Mouse (Mus musculus): ENCODE data around the gene Mgat4b.

Gene Mgat4b

GRCm38 (mm10) chr11:50200613-50201012 is 10.1 kb upstream of the Mgat4b start:
- no peak for DNase-seq (ENCODE audit: low read depth, low spot score)

- no peak for DNase-seq (ENCODE audit: low read depth, low spot score)
These were observed 9.1 kb upstream of the Mgat4b start for GRCm38 (mm10) chr11:50201590-50201989.

- DNase-seq (ENCODE audit: low read depth, low spot score): no peak
These were observed 7.3 kb upstream of the Mgat4b start for GRCm38 (mm10) chr11:50203302-50203827.

- no peak for DNase-seq (ENCODE audit: low read depth, low spot score)
These were observed 5.3 kb upstream of the Mgat4b start for GRCm38 (mm10) chr11:50205434-50205833.

GRCm38 (mm10) chr11:50206037-50206436 is 4.7 kb upstream of the Mgat4b start:
- no peak for DNase-seq (ENCODE audit: low read depth, low spot score)

GRCm38 (mm10) chr11:50207344-50207743 is 3.3 kb upstream of the Mgat4b start:
- DNase-seq (ENCODE audit: low read depth, low spot score): no peak

GRCm38 (mm10) chr11:50208039-50208438 is 2.7 kb upstream of the Mgat4b start:
- DNase-seq (ENCODE audit: low read depth, low spot score): no peak

- peak; percentile 69 for DNase-seq (ENCODE audit: low read depth, low spot score)
These were observed 587 bp upstream of the Mgat4b start for GRCm38 (mm10) chr11:50210101-50210504.

- DNase-seq (ENCODE audit: low read depth, low spot score): no peak
These were observed 801 bp downstream of the Mgat4b start for GRCm38 (mm10) chr11:50211322-50212059.

- no peak for DNase-seq (ENCODE audit: low read depth, low spot score)
These were observed 1.5 kb downstream of the Mgat4b start for GRCm38 (mm10) chr11:50212060-50212739.

- DNase-seq (ENCODE audit: low read depth, low spot score): no peak
These were observed 2.4 kb downstream of the Mgat4b start for GRCm38 (mm10) chr11:50212848-50213758.

- DNase-seq (ENCODE audit: low read depth, low spot score): no peak
These were observed 3.9 kb downstream of the Mgat4b start for GRCm38 (mm10) chr11:50214631-50215030.

- no peak for DNase-seq (ENCODE audit: low read depth, low spot score)
These were observed 4.9 kb downstream of the Mgat4b start for GRCm38 (mm10) chr11:50215633-50216032.

GRCm38 (mm10) chr11:50216724-50217366 is 6.2 kb downstream of the Mgat4b start:
- no peak for DNase-seq (ENCODE audit: low read depth, low spot score)

- DNase-seq (ENCODE audit: low read depth, low spot score): no peak
These were observed 7.1 kb downstream of the Mgat4b start for GRCm38 (mm10) chr11:50217811-50218210.

GRCm38 (mm10) chr11:50219833-50220232 is 9.1 kb downstream of the Mgat4b start:
- no peak for DNase-seq (ENCODE audit: low read depth, low spot score)

GRCm38 (mm10) chr11:50222559-50223276 is 12.0 kb downstream of the Mgat4b start:
- DNase-seq (ENCODE audit: low read depth, low spot score): no peak

- DNase-seq (ENCODE audit: low read depth, low spot score): no peak
These were observed 13.3 kb downstream of the Mgat4b start for GRCm38 (mm10) chr11:50223783-50224662.

- DNase-seq (ENCODE audit: low read depth, low spot score): peak; percentile 83
These were observed 14.2 kb downstream of the Mgat4b start for GRCm38 (mm10) chr11:50224671-50225530.
